Mouse (Mus musculus): ENCODE measurements around the gene Slc5a2.

Slc5a2 gene

GRCm38 (mm10) chr7:128251946-128252345, 13.5 kb upstream of the Slc5a2 start:
- in situ Hi-C loops (cut with MboI) = no loop called here

- in situ Hi-C loops (cut with MboI) = no loop called here
Measured at GRCm38 (mm10) chr7:128252609-128253008, 12.8 kb upstream of the Slc5a2 start.

- in situ Hi-C loops (cut with MboI) = no loop called here
Measured at GRCm38 (mm10) chr7:128254978-128255377, 10.5 kb upstream of the Slc5a2 start.

- in situ Hi-C loops (cut with MboI) = no loop called here
Measured at GRCm38 (mm10) chr7:128255757-128256156, 9.7 kb upstream of the Slc5a2 start.

- in situ Hi-C loops (cut with MboI) = no loop called here
Measured at GRCm38 (mm10) chr7:128256783-128257334, 8.6 kb upstream of the Slc5a2 start.

- in situ Hi-C loops (cut with MboI) = no loop called here
Measured at GRCm38 (mm10) chr7:128266056-128266455, 599 bp downstream of the Slc5a2 start.

- in situ Hi-C loops (cut with MboI) = no loop called here
Measured at GRCm38 (mm10) chr7:128267391-128267790, 1.9 kb downstream of the Slc5a2 start.

GRCm38 (mm10) chr7:128267813-128268212, 2.4 kb downstream of the Slc5a2 start:
- in situ Hi-C loops (cut with MboI) = no loop called here

GRCm38 (mm10) chr7:128270431-128270850, 5.0 kb downstream of the Slc5a2 start:
- in situ Hi-C loops (cut with MboI) = no loop called here

GRCm38 (mm10) chr7:128271496-128271895, 6.0 kb downstream of the Slc5a2 start:
- in situ Hi-C loops (cut with MboI) = no loop called here

GRCm38 (mm10) chr7:128276051-128276450, 10.6 kb downstream of the Slc5a2 start:
- in situ Hi-C loops (cut with MboI) = no loop called here

- in situ Hi-C loops (cut with MboI) = no loop called here
Measured at GRCm38 (mm10) chr7:128279750-128280149, 14.3 kb downstream of the Slc5a2 start.

- in situ Hi-C loops (cut with MboI) = no loop called here
Measured at GRCm38 (mm10) chr7:128281765-128282164, 16.3 kb downstream of the Slc5a2 start.

GRCm38 (mm10) chr7:128282532-128283244, 17.2 kb downstream of the Slc5a2 start:
- in situ Hi-C loops (cut with MboI) = no loop called here

GRCm38 (mm10) chr7:128284047-128284446, 18.6 kb downstream of the Slc5a2 start:
- in situ Hi-C loops (cut with MboI) = no loop called here

GRCm38 (mm10) chr7:128285060-128285459, 19.6 kb downstream of the Slc5a2 start:
- in situ Hi-C loops (cut with MboI) = no loop called here

- in situ Hi-C loops (cut with MboI) = no loop called here
Measured at GRCm38 (mm10) chr7:128288923-128289544, 23.6 kb downstream of the Slc5a2 start.

- in situ Hi-C loops (cut with MboI) = no loop called here
Measured at GRCm38 (mm10) chr7:128294785-128295184, 29.3 kb downstream of the Slc5a2 start.

GRCm38 (mm10) chr7:128296514-128296913, 31.1 kb downstream of the Slc5a2 start:
- in situ Hi-C loops (cut with MboI) = no loop called here

GRCm38 (mm10) chr7:128297291-128297616, 31.8 kb downstream of the Slc5a2 start:
- in situ Hi-C loops (cut with MboI) = no loop called here

GRCm38 (mm10) chr7:128297617-128298480, 32.4 kb downstream of the Slc5a2 start, which contains the start of gene BC017158:
TSS of gene BC017158 (minus strand) at chr7:128298170.
- in situ Hi-C loops (cut with MboI) = no loop called here
